Mouse (Mus musculus) liver, embryonic 16.5 days (tissue): ENCODE results near the gene Ick. TPM values are rescaled to one million over a fixed set of nuclear protein-coding genes. Genes with fewer than 3 reads are reported as not detected.
"Not testable (repeated sequence)": the region's sequence is repeated elsewhere in the genome, so short reads cannot be mapped to it uniquely, and the experiment has no call there.

Experiments
- ATAC-seq: fragments of 200-750 bp; cut with Nextera tagmentation; 2 replicates; pipeline ENCODE4 v1.8.0; 2017; ENCODE audit warnings: low read depth, mild to moderate bottlenecking, moderate number of reproducible peaks, moderate library complexity
- H3K27ac ChIP-seq: fragments of 300-500 bp; sonication (generic); 2 replicates; pipeline ENCODE4 v1.5.1; 2014; ENCODE audit warnings: mild to moderate bottlenecking, low read length
- H3K27me3 ChIP-seq: fragments of 300-500 bp; sonication (generic); 2 replicates; pipeline ENCODE4 v1.6.1; 2014; ENCODE audit warnings: low read depth, low read length, mixed read lengths; ENCODE audit not compliant: control insufficient read depth, insufficient read depth
- H3K36me3 ChIP-seq: fragments of 300-500 bp; sonication (generic); 2 replicates; pipeline ENCODE4 v1.6.1; 2014; ENCODE audit warnings: mild to moderate bottlenecking; ENCODE audit not compliant: control insufficient read depth, insufficient read depth
- H3K4me1 ChIP-seq: fragments of 300-500 bp; sonication (generic); 2 replicates; pipeline ENCODE4 v1.6.1; 2014; ENCODE audit warnings: low read depth, low read length, mixed read lengths; ENCODE audit not compliant: control insufficient read depth
- H3K4me2 ChIP-seq: fragments of 300-500 bp; sonication (generic); 2 replicates; pipeline ENCODE4 v1.6.1; 2014; ENCODE audit warnings: low read depth, low read length, mixed read lengths
- H3K4me3 ChIP-seq: fragments of 300-500 bp; sonication (generic); 2 replicates; pipeline ENCODE4 v1.5.1; 2014; ENCODE audit warnings: low read depth, mild to moderate bottlenecking, low read length
- H3K9ac ChIP-seq: fragments of 300-500 bp; sonication (generic); 2 replicates; pipeline ENCODE4 v1.6.1; 2014; ENCODE audit warnings: low read depth, low read length
- H3K9me3 ChIP-seq: fragments of 300-500 bp; sonication (generic); replicated peaks from 2 replicates; pipeline ENCODE4 v1.6.1; 2016; ENCODE audit warnings: low read length; ENCODE audit not compliant: control insufficient read depth
- WGBS: fragments of 180-500 bp; shearing (Covaris S2); extraction: QIAGEN DNeasy Blood & Tissue Kit; methylation state at CpG from one replicate; pipeline ENCODE4 v1.1.7; 2014; ENCODE audit not compliant: insufficient replicate concordance; 5-methylcytosine and 5-hydroxymethylcytosine counted together
- polyA plus RNA-seq: library from polyadenylated mRNA; unstranded; fragments of >200 nt; fragmentation: Nextera tagmentation; extraction: Ambion mirVana; gene quantifications from 2 replicates; pipeline ENCODE4 v1.2.1, GENCODE M21; 2015

Gene Ick
- polyA plus RNA-seq = 4.6 and 5.5 TPM in 2 replicates

DNA sequence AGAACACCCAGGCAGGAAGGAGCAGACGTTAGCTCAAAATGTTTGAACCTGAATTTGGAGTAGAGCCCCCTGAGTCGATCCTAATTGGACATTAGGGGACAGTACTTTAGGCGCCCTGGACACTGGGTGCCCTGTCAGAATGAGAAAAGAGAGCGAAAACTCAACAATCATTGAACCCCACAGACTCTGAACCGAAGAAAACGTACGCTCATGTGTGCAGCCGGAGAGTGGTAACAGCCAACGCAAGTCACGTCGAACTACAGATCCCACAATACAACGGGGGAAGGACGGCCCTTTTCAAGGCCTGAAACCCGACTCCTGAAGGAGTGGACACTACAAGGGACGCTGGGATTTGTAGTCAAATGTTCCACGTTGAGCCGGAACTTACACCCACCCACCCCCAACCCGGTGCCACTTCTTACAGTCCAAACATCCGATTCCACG lies at the start of gene Ick, which contains the start of gene Fbxo9:
Gene Ick, plus strand, starts transcription at position 397 of the 444 bp plus-strand sequence.
Gene Fbxo9, minus strand, starts transcription at position 270 of the 444 bp plus-strand sequence.
- peak; percentile 82 for ATAC-seq
- Histone ChIP-seq H3K9ac (peak within 1 kb of the TSS; percentile 100), H3K4me2 (peak within 1 kb of the TSS; percentile 95), H3K4me3 (peak within 1 kb of the TSS; percentile 97), H3K4me1 (peaks cover 40% of the 10 kb centered on the region), H3K27me3 (no peaks in the 10 kb centered on the region), H3K27ac (peak within 1 kb of the TSS; percentile 99), H3K36me3 (peaks cover 8% of the 10 kb centered on the region), H3K9me3 (no peaks in the 10 kb centered on the region)
- WGBS = under 1% methylated on average over 20 of the region's 20 CpGs

- no peak overlapping the region for H3K27ac ChIP-seq
- no peaks in the 10 kb centered on the region for H3K36me3 ChIP-seq
- 0 out of 2 replicates have a peak, but pooled peaks have one; percentile 39 for ATAC-seq
- no peak overlapping the region for H3K9ac ChIP-seq
- no peak overlapping the region for H3K4me2 ChIP-seq
- H3K9me3 ChIP-seq = no peaks in the 10 kb centered on the region
- peaks cover 4% of the 10 kb centered on the region for H3K4me1 ChIP-seq
- no peaks in the 10 kb centered on the region for H3K27me3 ChIP-seq
- H3K4me3 ChIP-seq = no peak overlapping the region
- 65% methylated on average over 16 of the region's 16 CpGs for WGBS
Observed at GRCm38 (mm10) chr9:78059525-78060120, 49.4 kb upstream of the Ick start.

DNA sequence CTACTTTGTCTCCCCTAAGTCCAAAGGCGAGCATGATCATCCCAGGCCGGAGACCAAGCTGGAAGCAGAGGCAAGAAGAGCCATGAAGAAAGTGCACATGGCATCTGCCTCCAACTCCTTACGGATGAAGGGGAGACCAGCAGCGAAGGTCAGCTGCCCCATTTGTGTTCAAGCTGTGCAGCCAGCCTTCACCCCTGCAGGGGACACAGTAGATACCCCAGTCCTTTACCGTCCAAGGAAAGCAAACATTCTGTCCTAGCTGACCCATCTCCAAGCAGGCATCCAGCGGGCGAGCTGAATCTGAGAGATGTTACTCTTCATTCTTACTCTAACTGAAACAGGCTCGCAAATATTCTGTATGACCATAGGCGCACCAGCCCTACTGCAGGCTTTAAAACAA lies 46.6 kb upstream of the Ick start:
- H3K27me3 ChIP-seq = no peaks in the 10 kb centered on the region
- WGBS = 70% methylated on average over 9 of the region's 9 CpGs
- no peak for ATAC-seq
- no peak overlapping the region for H3K27ac ChIP-seq
- H3K36me3 ChIP-seq = no peaks in the 10 kb centered on the region
- no peak overlapping the region for H3K4me2 ChIP-seq
- H3K9me3 ChIP-seq = no peaks in the 10 kb centered on the region
- peaks cover 4% of the 10 kb centered on the region for H3K4me1 ChIP-seq
- H3K4me3 ChIP-seq = no peak overlapping the region
- H3K9ac ChIP-seq = no peak overlapping the region

DNA sequence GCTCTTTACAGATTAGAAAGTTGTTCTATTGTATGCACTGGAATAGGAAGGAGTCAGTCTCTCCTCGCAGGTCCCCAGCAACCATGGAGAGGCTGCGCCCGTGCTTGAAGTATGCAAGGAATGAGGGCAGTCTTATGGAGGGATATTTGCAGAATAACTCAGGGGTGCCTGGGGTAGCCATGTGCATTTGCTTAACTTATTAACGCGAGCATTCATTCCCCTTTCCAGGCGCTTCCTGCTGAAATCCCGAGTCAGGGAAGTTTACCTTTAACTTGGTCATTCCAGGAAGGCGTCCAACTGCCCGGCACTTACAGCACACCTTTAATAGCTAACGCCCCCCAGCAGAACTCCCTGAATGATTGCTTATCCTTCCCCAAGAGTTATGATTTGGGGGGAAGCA lies 44.9 kb upstream of the Ick start:
- H3K27ac ChIP-seq = no peak overlapping the region
- peaks cover 4% of the 10 kb centered on the region for H3K4me1 ChIP-seq
- 54% methylated on average over 10 of the region's 10 CpGs for WGBS
- H3K9me3 ChIP-seq = no peaks in the 10 kb centered on the region
- H3K4me3 ChIP-seq = no peak overlapping the region
- no peaks in the 10 kb centered on the region for H3K27me3 ChIP-seq
- no peaks in the 10 kb centered on the region for H3K36me3 ChIP-seq
- H3K9ac ChIP-seq = no peak overlapping the region
- ATAC-seq = no peak
- no peak overlapping the region for H3K4me2 ChIP-seq

- Histone ChIP-seq H3K36me3 (no peaks in the 10 kb centered on the region), H3K4me2 (no peak overlapping the region), H3K9ac (no peak overlapping the region), H3K4me3 (no peak overlapping the region), H3K9me3 (no peaks in the 10 kb centered on the region), H3K27me3 (no peaks in the 10 kb centered on the region), H3K27ac (no peak overlapping the region), H3K4me1 (no peaks in the 10 kb centered on the region)
- WGBS = 60% methylated on average over 5 of the region's 5 CpGs
- ATAC-seq = no peak
Observed at GRCm38 (mm10) chr9:78070496-78070895, 38.5 kb upstream of the Ick start.

DNA sequence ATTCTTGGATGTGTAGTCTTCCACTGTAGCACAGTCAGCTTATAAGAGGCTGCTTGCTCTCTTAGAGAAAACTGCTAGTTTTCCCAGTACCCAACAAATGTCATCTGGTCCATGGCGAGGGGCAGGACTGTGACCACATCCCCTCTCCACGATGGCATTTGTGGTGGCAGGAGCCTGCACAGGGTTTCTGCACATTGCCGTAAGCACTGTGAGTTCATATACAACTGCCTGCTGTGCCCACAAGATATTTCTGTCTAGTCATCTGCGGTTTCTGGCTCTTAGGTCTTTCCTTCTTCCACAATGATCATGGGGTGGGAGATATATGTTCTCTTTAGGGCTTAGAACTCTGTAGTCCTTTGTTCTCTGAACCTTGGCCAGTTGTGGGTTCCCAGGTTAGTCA lies 37.4 kb upstream of the Ick start:
- H3K9me3 ChIP-seq = no peaks in the 10 kb centered on the region
- H3K4me2 ChIP-seq = no peak overlapping the region
- no peaks in the 10 kb centered on the region for H3K27me3 ChIP-seq
- no peak overlapping the region for H3K27ac ChIP-seq
- ATAC-seq = no peak
- H3K4me1 ChIP-seq = no peaks in the 10 kb centered on the region
- H3K9ac ChIP-seq = no peak overlapping the region
- no peaks in the 10 kb centered on the region for H3K36me3 ChIP-seq
- 41% methylated on average over 4 of the region's 4 CpGs for WGBS
- H3K4me3 ChIP-seq = no peak overlapping the region

GRCm38 (mm10) chr9:78073291-78073690 lies 35.7 kb upstream of the Ick start:
- H3K36me3 ChIP-seq, ATAC-seq, H3K4me1 ChIP-seq, H3K27ac ChIP-seq, H3K9me3 ChIP-seq, H3K27me3 ChIP-seq, H3K4me3 ChIP-seq, H3K4me2 ChIP-seq, H3K9ac ChIP-seq: not testable (repeated sequence)
- 69% methylated on average over 3 of the region's 3 CpGs for WGBS

DNA sequence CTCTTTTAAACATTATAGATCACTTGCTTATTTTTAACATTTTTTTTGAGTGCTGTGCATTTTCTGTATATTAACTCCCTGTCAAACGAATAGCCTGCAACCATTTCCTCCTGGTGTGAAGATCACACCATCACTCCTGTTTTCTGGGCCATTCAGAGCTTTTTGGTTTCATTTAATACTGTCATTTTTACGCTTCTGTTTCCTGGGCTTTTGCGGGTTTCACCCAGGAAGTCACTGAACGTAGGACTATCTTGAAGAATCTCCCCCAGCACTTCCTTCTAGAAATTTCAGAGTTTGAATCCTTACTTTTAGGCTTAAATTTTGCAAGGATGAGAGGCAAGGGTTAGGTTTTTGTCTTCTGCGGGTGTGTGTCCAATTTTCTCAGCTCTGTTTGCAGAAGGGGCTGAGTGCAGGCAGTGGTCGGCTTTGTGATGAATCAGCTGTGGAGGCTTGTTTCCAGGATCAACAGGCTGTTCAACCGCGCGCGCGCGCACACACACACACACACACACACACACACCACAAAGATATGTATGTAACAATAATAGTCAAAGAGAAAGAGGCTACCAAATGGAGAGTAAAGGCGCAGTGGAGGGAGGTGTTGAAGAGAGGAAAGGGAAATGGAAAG lies 35.2 kb upstream of the Ick start:
- no peaks in the 10 kb centered on the region for H3K9me3 ChIP-seq
- H3K9ac ChIP-seq = no peak overlapping the region
- WGBS = 70% methylated on average over 13 of the region's 13 CpGs
- H3K4me2 ChIP-seq = no peak overlapping the region
- ATAC-seq = no peak
- no peaks in the 10 kb centered on the region for H3K4me1 ChIP-seq
- no peak overlapping the region for H3K27ac ChIP-seq
- no peak overlapping the region for H3K4me3 ChIP-seq
- H3K27me3 ChIP-seq = no peaks in the 10 kb centered on the region
- no peaks in the 10 kb centered on the region for H3K36me3 ChIP-seq

GRCm38 (mm10) chr9:78075256-78075655 lies 33.7 kb upstream of the Ick start:
- 68% methylated on average over 3 of the region's 3 CpGs for WGBS
- no peak overlapping the region for H3K4me2 ChIP-seq
- no peak overlapping the region for H3K4me3 ChIP-seq
- H3K9me3 ChIP-seq = no peaks in the 10 kb centered on the region
- ATAC-seq = no peak
- no peak overlapping the region for H3K27ac ChIP-seq
- no peaks in the 10 kb centered on the region for H3K27me3 ChIP-seq
- H3K9ac ChIP-seq = no peak overlapping the region
- H3K4me1 ChIP-seq = no peaks in the 10 kb centered on the region
- H3K36me3 ChIP-seq = no peaks in the 10 kb centered on the region
